25 mouse cellular contexts compared by ENCODE assay signal in genomic region chr16:85117541-85117940, GRCm38 (mm10). TPM values are rescaled to one million over a fixed set of nuclear protein-coding genes. Genes with fewer than 3 reads are reported as not detected.
DNase-seq lines count a peak whose midpoint lies in the region; ATAC-seq and TF ChIP-seq lines count a peak whose summit lies in the region.
"Had no signal": no experiment of that assay in that cellular context is flagged by ENCODE, and none has a peak within 500 bp of the region (broad histone marks: within the 10 kb centered on the region; RNA-seq: fewer than 3 reads in every experiment).

No protein-coding gene starts in this region.

- 10% methylated on average over 1 of the region's 1 CpGs for WGBS in forebrain, embryonic 13.5 days
- 16% methylated on average over 1 of the region's 1 CpGs for WGBS in forebrain, embryonic 15.5 days
- WGBS in midbrain, embryonic 12.5 days, result 13% methylated on average over 1 of the region's 1 CpGs
- WGBS in midbrain, embryonic 16.5 days, result 4% methylated on average over 1 of the region's 1 CpGs
- 25% methylated on average over 1 of the region's 1 CpGs for WGBS in forebrain, postnatal 0 days

- no peak overlapping the region for H3K4me3 ChIP-seq in forebrain, embryonic 13.5 days
- no peak overlapping the region for H3K4me3 ChIP-seq in forebrain, embryonic 15.5 days
- no peak overlapping the region for H3K4me3 ChIP-seq in midbrain, embryonic 12.5 days
- no peak overlapping the region for H3K4me3 ChIP-seq in midbrain, embryonic 16.5 days (ENCODE audit: low read depth, low read length)
- no peak overlapping the region for H3K4me3 ChIP-seq in forebrain, postnatal 0 days (ENCODE audit: low read depth, low read length)
- H3K4me3 ChIP-seq: embryonic facial prominence, embryonic 15.5 days; heart, embryonic 13.5 days; hindbrain, embryonic 12.5 days; layer of hippocampus, adult 2 months; limb, embryonic 13.5 days; liver, embryonic 13.5 days; neural tube, embryonic 12.5 days had no signal

- peaks cover 15% of the 10 kb centered on the region for H3K4me1 ChIP-seq in forebrain, embryonic 13.5 days
- H3K4me1 ChIP-seq in forebrain, embryonic 15.5 days, result peaks cover 4% of the 10 kb centered on the region; the same call in 1 of the 2 replicates
- H3K4me1 ChIP-seq in midbrain, embryonic 12.5 days, result peaks cover 7% of the 10 kb centered on the region; the same call in 1 of the 2 replicates
- peaks cover 4% of the 10 kb centered on the region for H3K4me1 ChIP-seq in midbrain, embryonic 16.5 days (ENCODE audit: control insufficient read depth, insufficient read depth, low read length)
- no peaks in the 10 kb centered on the region for H3K4me1 ChIP-seq in forebrain, postnatal 0 days (ENCODE audit: insufficient read depth)
- H3K4me1 ChIP-seq: embryonic facial prominence, embryonic 15.5 days; hindbrain, embryonic 12.5 days; liver, embryonic 13.5 days; neural tube, embryonic 12.5 days had no signal

- peak; percentile 57; the same call in 1 of the 2 replicates for ATAC-seq in forebrain, embryonic 13.5 days
- no peak; the same call in 1 of the 2 replicates for ATAC-seq in forebrain, embryonic 15.5 days (replicated peaks)
- peak; percentile 58 for ATAC-seq in midbrain, embryonic 12.5 days (ENCODE audit: low FRiP score, low read depth)
- no peak for ATAC-seq in midbrain, embryonic 16.5 days
- peak; percentile 38 for ATAC-seq in forebrain, postnatal 0 days

- H3K9me3 ChIP-seq in forebrain, embryonic 13.5 days (replicated peaks), result no peaks in the 10 kb centered on the region
- no peaks in the 10 kb centered on the region for H3K9me3 ChIP-seq in forebrain, embryonic 15.5 days
- no peaks in the 10 kb centered on the region for H3K9me3 ChIP-seq in midbrain, embryonic 12.5 days
- no peaks in the 10 kb centered on the region for H3K9me3 ChIP-seq in midbrain, embryonic 16.5 days (replicated peaks; ENCODE audit: control insufficient read depth, low read length, poor library complexity, severe bottlenecking)
- no peaks in the 10 kb centered on the region for H3K9me3 ChIP-seq in forebrain, postnatal 0 days (ENCODE audit: low read length)
- H3K9me3 ChIP-seq: embryonic facial prominence, embryonic 15.5 days; heart, embryonic 13.5 days; hindbrain, embryonic 12.5 days; limb, embryonic 13.5 days; liver, embryonic 13.5 days; neural tube, embryonic 12.5 days had no signal

- H3K36me3 ChIP-seq in forebrain, embryonic 13.5 days (ENCODE audit: poor library complexity, severe bottlenecking), result peaks cover 25% of the 10 kb centered on the region; the same call in 1 of the 2 replicates
- H3K36me3 ChIP-seq in forebrain, embryonic 15.5 days, result peaks cover 8% of the 10 kb centered on the region
- H3K36me3 ChIP-seq in midbrain, embryonic 12.5 days, result peaks cover 14% of the 10 kb centered on the region
- H3K36me3 ChIP-seq in midbrain, embryonic 16.5 days (ENCODE audit: control insufficient read depth, insufficient read depth, low read length), result peaks cover 2% of the 10 kb centered on the region; the same call in 1 of the 2 replicates
- peaks cover 18% of the 10 kb centered on the region for H3K36me3 ChIP-seq in forebrain, postnatal 0 days (ENCODE audit: insufficient read depth)
- H3K36me3 ChIP-seq: embryonic facial prominence, embryonic 15.5 days; liver, embryonic 13.5 days had no signal

- no peak overlapping the region for H3K9ac ChIP-seq in forebrain, embryonic 13.5 days
- H3K9ac ChIP-seq in forebrain, embryonic 15.5 days (replicated peaks), result no peak overlapping the region
- H3K9ac ChIP-seq in midbrain, embryonic 12.5 days (replicated peaks), result no peak overlapping the region
- no peak overlapping the region for H3K9ac ChIP-seq in midbrain, embryonic 16.5 days (ENCODE audit: low read depth, low read length)
- no peak overlapping the region for H3K9ac ChIP-seq in forebrain, postnatal 0 days
- H3K9ac ChIP-seq: embryonic facial prominence, embryonic 15.5 days; heart, embryonic 13.5 days; hindbrain, embryonic 12.5 days; limb, embryonic 13.5 days; liver, embryonic 13.5 days; neural tube, embryonic 12.5 days had no signal

- H3K27me3 ChIP-seq in forebrain, embryonic 13.5 days, result no peaks in the 10 kb centered on the region
- no peaks in the 10 kb centered on the region for H3K27me3 ChIP-seq in forebrain, embryonic 15.5 days
- H3K27me3 ChIP-seq in midbrain, embryonic 12.5 days, result no peaks in the 10 kb centered on the region
- no peaks in the 10 kb centered on the region for H3K27me3 ChIP-seq in midbrain, embryonic 16.5 days (ENCODE audit: control insufficient read depth, insufficient read depth, low read depth, low read length)
- H3K27me3 ChIP-seq in forebrain, postnatal 0 days (ENCODE audit: insufficient read depth, low read length), result no peaks in the 10 kb centered on the region
- H3K27me3 ChIP-seq: embryonic facial prominence, embryonic 15.5 days; heart, embryonic 13.5 days; hindbrain, embryonic 12.5 days; limb, embryonic 13.5 days; liver, embryonic 13.5 days; neural tube, embryonic 12.5 days had no signal

- DNase-seq in forebrain, postnatal 0 days, result no peak
- DNase-seq in retina, postnatal 1 day, result peak; percentile 58
- DNase-seq in kidney, adult 8-10 months, result no peak
- no peak for DNase-seq in testis, postnatal 10 days (ENCODE audit: low spot score)
- DNase-seq: cerebellum, adult 18-20 months; cerebellum, postnatal 36 days; embryo, embryonic 11 days; gastrocnemius, postnatal 14 days; heart, adult 18-20 months; heart, postnatal 14 days; kidney, postnatal 14 days; liver, embryonic 13.5 days; lung, adult 2 months; lung, postnatal 14 days; thymus, postnatal 25 days had no signal

- no peak for TF ChIP-seq CTCF in forebrain, postnatal 0 days (IDR thresholded peaks at IDR 0.05; ENCODE audit: low read depth)

- H3K4me2 ChIP-seq in forebrain, embryonic 13.5 days, result no peak overlapping the region
- no peak overlapping the region for H3K4me2 ChIP-seq in forebrain, embryonic 15.5 days (replicated peaks)
- no peak overlapping the region for H3K4me2 ChIP-seq in midbrain, embryonic 12.5 days (replicated peaks)
- no peak overlapping the region for H3K4me2 ChIP-seq in midbrain, embryonic 16.5 days (ENCODE audit: low read length)
- H3K4me2 ChIP-seq in forebrain, postnatal 0 days (ENCODE audit: low read depth), result no peak overlapping the region
- H3K4me2 ChIP-seq: embryonic facial prominence, embryonic 15.5 days; heart, embryonic 13.5 days; hindbrain, embryonic 12.5 days; limb, embryonic 13.5 days; liver, embryonic 13.5 days; neural tube, embryonic 12.5 days had no signal

- no peak overlapping the region for H3K27ac ChIP-seq in forebrain, embryonic 13.5 days
- H3K27ac ChIP-seq in forebrain, embryonic 15.5 days (replicated peaks), result no peak overlapping the region
- no peak overlapping the region for H3K27ac ChIP-seq in midbrain, embryonic 12.5 days (replicated peaks)
- no peak overlapping the region for H3K27ac ChIP-seq in midbrain, embryonic 16.5 days (ENCODE audit: low read length)
- no peak overlapping the region for H3K27ac ChIP-seq in forebrain, postnatal 0 days (ENCODE audit: low read depth, low read length)
- H3K27ac ChIP-seq: embryonic facial prominence, embryonic 15.5 days; heart, embryonic 13.5 days; hindbrain, embryonic 12.5 days; layer of hippocampus, adult 2 months; limb, embryonic 13.5 days; liver, embryonic 13.5 days; neural tube, embryonic 12.5 days had no signal

RNA-seq across cellular contexts. Expression of gene App, which starts 56.0 kb away (rescaled TPM):
- polyA plus RNA-seq in forebrain, embryonic 13.5 days (2015; fragmentation: Nextera tagmentation; extraction: Ambion mirVana), result 165 and 168 TPM in 2 replicates
- 260 and 266 TPM in 2 replicates for polyA plus RNA-seq in forebrain, embryonic 15.5 days (2015; fragmentation: Nextera tagmentation; extraction: Ambion mirVana)
- polyA plus RNA-seq in midbrain, embryonic 12.5 days (2016; fragmentation: Nextera tagmentation; extraction: Ambion mirVana), result 218 and 220 TPM in 2 replicates
- polyA plus RNA-seq in midbrain, embryonic 16.5 days (2015; fragmentation: Nextera tagmentation; extraction: Ambion mirVana), result 436 and 470 TPM in 2 replicates
- total RNA-seq in forebrain, postnatal 0 days (2014; rRNA removed), result 368 and 493 TPM in 2 replicates
- polyA plus RNA-seq in forebrain, postnatal 0 days (2015; fragmentation: Nextera tagmentation; extraction: Ambion mirVana), result 289 and 433 TPM in 2 replicates

Comparison
In these comparisons a context has a peak if more than half of its experiments do, and no peak if none do; other contexts are left out.
1. ATAC-seq: peak in forebrain, embryonic 13.5 days (single experiment), midbrain, embryonic 12.5 days (single experiment) and forebrain, postnatal 0 days (single experiment); none in forebrain, embryonic 15.5 days (single experiment) and midbrain, embryonic 16.5 days (single experiment).